Mouse (Mus musculus) left cerebral cortex, adult 9 months (tissue): Measurements from ENCODE around the gene Zmiz1.

Experiments
- DNase-seq, 2 experiments: peaks; one replicate each; pipeline ENCODE4 v3.0.0; 2022; ENCODE audit warnings: low spot score in 2 of 2

Zmiz1 gene

DNA sequence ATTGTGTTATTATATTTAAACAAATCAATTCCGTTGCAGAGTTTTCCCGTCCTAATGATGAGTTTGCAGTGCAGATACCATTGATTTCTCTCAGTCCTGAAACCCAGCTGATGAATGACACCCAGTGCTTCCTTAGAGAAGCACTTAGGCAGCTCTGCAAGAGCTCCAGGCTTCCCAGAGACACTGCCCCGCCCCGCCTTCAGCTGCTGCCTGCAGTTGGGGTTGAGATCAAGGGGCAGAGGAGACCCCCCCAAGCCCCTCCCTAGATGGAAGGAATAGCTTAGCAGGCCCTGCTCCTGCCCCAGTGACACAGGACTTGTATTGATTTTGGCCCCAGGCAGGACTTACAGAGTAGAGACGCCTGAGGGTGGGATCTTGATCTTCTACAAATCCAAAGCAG lies 53.0 kb downstream of the Zmiz1 start:
- no peak for DNase-seq

DNA sequence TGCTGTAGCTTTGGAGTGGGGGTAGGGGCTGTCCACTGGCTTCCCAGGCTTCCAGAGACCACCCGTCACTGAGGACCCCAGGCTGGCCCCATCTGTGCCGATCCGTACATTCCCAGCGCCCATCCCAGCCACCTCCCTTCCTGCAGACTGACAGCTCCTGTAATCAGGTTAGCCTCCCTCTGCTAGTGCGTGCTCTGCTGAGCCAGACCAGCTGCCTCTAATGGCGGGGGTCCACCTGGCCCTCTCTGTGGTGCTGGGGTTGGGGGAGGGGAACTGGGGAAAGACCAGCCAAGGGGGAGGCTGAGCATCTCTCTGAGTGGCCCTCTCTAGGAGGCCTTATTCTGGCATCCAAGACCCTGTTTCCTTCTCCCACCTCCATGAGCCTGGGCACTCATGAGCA lies 53.8 kb downstream of the Zmiz1 start:
- no peak for DNase-seq

DNA sequence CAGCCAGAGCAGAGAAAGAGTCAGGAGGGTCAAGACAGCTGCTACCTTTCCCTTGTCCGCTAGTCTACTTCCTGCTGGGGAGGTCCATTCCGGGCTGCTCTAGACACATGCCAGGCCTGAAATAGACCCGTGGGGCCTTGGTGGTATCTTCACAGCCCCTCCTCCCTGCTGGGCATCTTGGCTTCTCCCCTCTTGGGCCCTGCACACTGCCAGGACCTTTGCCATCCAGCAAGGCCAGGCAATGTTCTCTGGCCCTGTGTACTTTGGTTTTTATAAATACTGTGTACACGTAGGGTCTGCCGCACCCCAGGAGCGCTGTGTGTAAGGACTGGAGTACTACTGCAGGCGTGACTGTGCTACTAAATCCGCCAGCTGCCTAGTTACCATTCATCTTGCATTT lies 54.5 kb downstream of the Zmiz1 start:
- DNase-seq: no peak

DNA sequence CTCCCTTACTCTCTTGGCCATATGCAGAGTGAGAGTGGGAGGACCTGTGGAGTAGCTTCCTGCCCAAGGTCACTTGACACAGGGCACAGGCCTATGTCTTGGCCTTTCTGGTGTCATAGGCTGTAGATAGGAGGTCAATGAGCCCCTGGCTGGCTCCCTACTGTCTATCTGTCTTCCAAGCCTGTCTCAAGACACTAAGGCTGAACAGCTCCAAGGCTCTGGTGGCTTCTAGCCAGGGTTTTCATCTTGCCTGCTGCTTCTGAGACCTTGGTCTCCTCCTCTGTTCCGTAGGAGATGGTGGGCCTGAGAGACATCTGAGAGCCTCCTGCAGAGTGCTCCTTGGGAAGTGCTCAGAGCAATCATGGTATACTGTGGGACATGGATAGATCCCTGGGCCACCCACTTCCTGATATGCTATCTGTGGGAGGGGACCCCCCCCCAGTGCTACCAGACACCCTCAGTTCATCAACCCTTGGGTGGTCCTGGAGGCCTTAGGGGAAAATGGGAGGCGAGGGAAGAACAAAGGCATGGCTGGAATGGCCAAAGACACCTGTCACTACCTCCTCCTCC lies 56.0 kb downstream of the Zmiz1 start:
- no peak for DNase-seq

DNA sequence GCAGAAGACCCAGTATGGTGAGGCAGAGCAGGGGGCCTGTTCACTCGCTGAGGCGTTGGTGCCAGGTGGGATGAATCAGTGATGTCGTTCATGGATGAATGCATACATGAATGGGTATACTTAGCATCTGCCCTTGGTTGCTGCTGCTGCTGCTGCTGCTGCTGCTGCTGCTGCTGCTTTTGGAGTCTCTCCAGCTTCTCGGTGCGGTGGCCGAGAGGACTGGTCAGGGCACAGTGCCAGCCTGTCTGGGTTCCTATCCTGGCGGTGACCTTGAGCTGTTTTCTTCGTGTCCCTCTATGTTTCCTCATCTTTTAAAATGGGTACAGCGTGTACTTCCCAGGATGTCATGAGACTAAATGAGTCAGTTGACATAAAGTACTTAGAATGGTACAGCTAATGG lies 56.9 kb downstream of the Zmiz1 start:
- DNase-seq: peak in 1 of 2 experiments; percentile 33

DNA sequence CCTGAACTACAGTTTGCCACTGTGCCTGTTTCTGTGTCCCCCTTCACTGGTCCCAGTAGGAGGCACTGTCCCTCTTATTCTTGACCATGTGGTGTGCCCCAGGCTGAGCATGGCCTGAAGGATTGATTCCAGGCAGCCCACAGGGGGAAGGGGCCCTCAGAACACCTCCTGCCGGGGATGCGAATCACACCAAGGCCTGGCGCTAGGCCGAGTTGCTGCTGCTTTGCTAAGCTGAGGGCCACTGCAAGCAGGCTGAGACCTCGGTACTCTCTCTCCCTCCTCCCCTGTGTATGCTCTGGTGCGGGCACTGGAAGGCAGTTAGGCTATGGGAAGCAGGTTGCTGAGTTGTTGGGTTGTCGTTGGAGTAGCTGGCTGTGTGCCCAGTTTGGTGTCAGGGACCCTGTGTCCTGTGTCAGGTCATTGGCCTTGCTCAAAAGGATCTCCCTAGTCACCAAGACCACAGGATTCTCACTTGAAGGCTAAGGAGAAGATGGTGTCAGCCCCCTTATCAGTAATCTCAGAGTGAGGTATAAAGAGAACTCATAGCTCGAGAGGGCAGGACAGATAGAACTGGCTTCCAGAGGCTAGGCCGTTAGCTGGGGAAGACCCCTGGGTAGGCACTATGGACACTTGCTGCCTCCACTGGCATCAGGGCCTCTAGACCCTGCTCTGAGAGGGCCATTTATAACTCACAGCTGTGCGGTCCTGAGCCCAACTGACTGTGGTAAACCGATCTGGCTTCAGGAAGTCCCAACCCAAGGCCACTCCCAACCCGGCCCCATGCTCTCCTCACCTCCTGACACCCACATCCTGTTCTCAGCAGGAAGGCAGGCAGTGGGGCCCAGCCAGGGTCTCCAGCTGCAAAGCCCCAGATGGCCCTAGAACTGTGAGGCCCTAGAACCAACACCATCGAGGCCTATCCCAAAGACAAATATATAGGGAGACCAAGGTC lies 57.9 kb downstream of the Zmiz1 start:
- DNase-seq: no peak

DNA sequence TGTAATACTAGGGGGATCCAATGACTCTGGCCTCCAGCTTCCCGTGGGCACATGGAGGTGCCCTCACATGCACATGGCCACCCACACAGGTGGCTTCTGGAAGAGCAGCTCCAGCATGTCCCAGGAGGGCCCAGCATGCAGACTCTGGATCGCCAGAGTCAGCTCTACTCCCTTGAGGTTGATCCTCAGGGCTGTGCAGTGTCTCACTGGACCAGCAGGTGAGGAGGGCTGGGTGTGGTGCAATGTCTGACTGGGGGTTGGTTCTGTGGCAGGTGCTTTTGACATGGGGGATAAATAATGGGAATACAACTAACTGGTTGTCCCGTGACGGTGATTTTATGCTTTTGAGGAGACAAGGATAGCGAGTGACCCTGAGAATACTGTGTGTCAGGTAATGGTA lies 59.7 kb downstream of the Zmiz1 start:
- no peak for DNase-seq

DNA sequence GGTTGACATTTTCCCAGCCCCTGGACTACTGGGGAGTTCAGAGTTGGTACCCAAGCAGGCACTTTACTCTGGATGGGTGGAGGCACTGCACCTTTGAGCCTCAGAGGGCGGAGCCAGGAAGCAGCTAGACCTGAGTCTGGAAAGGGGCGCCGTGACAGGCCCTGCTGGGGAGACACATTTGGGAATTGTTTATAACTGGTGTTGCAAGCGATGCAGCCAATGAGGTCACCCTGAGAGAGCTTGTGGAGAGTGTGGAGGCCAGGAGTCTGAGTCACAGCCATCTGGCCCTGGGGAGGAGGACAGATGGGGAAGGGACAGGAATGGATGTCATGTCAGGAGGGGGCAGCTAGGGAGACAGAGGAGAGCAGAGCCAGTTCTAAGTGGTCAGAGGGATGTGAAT lies 60.7 kb downstream of the Zmiz1 start:
- DNase-seq: peak in 1 of 2 experiments; percentile 41

DNA sequence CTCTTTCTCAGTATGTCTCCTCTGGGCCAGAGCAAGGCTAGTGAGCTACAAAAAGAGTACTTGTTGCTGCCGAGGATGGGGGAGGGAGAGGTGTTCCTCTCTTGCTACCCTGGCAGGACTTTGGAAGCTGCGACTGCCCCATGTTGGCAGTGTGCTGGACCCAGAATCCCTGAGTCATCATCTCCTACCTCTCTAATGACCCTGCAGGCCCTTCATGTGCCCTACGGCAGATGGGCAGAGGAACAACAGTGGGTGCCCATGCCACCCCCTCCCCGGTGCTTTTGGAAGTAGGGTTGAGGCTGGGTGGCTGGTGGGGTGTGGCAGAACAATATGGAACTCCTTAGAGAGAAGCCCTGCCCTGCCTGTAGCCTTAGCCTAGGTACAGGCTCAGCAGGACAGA lies 61.6 kb downstream of the Zmiz1 start:
- no peak for DNase-seq

DNA sequence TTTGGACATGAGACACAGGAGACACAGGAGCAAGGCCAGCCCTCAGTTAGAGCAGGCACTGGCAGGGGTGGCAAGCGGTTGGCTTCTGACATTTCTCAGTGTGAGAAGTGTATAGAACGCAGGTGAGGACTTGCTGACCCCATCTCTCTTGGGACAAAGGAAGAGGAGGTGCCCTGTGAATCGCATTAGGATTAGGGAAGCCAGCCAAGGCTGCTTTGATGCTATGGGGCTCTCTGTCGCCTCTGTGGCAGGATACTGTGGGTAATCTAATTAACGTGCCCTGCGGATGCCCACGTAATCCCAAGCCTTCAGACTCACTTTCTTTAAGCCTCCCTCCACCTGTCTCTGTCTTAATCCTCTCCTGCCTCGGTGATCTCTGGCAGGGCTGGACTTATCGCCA lies 62.0 kb downstream of the Zmiz1 start:
- DNase-seq: no peak

DNA sequence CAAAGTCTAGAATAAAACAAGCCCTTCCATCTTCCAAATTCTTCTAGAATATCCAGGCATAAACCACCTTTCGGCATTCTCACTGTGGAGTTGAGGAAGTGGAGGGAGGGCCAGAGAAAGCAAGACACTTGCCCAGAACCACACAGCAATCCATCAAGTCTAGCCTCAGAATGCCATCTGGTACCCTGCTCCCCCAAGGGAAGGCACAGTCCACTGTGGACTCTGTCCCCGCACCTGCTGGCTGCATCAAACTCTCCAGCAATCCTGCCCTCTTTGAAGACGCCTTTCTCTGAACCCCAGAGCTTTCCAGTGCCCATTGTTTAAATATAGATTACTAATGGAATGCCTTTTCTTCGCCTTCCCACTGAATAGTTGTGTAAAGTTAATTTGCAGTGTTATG lies 62.5 kb downstream of the Zmiz1 start:
- no peak for DNase-seq

DNA sequence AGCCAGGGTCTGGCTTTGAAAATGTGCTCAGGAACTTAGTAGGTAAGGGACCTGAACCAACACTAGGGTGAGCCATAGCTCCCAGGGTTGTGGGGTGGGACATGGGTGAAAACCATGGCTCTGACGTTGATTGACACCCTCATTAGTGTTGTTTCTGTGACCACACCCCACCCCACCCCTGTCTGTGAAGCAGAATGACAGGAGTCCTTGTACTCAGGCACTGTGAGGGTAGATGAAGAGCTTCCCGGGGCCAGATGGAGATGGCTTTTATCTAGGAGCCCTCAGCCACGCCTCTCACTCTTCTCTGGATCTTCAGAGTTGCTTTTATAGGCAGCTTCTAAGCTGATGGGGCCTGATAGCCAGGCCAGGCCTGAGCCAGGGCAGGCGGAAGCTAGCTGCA lies 63.4 kb downstream of the Zmiz1 start:
- DNase-seq: no peak

DNA sequence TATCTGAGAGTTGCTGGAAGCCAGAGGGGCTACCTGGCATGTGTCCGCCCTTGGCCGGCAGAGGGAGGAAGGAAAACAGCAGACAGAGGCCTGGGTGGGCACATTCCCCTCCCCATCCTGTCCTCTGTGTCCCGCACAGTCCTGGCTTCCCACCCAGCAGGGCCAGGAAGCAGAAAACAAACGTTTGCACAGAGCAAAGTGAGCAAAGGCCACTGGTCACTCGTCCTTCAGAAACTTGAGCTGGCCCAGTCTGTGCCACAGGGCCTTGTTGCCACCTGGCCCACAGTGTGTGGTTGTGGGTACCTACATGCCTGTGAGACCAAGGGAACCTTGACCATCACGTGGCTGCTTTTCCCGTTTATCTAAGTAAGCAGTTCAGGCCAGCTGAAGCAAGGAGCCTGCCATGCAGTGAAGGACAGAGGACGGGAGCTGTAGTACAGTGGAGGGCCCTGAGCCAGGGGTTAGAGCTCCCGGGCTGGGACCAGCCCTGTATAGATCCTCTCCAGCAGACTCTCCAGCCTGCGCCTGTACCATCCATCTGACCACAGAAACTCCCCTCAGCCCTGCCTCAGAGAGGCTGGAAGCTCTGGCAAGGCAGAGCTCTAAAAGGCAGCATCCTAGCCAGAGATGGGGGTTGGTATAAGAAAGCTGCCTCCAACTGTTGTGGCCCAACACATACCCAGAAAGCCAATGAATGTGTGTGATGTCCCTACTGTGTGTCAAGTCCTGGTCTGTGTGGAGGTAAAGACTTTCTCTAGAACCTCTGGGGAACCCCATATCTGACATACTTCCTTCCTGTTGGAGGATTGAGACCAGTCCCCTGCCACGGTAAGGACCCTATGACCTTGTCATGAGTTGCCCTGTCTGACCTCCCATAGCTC lies 64.5 kb downstream of the Zmiz1 start:
- no peak for DNase-seq

DNA sequence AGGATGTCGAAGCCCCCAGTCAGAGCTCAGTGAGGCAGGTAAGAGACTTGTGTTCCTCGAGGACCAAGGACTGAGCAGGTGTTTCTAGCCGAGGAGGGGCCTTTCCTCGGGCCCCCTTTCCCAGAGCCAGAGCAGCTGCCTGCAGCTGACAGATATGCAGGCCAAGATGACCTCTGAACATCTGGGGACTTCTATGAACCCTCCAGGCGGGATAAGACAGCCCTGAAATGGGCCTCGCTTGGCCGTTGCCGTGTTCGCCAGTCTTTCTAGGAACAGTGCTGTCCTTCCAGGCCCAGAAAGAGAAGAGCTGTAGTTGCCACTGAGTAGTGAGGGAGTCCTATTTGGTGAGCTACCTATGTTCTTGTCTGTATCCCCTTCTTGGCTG lies 65.1 kb downstream of the Zmiz1 start:
- no peak for DNase-seq

DNA sequence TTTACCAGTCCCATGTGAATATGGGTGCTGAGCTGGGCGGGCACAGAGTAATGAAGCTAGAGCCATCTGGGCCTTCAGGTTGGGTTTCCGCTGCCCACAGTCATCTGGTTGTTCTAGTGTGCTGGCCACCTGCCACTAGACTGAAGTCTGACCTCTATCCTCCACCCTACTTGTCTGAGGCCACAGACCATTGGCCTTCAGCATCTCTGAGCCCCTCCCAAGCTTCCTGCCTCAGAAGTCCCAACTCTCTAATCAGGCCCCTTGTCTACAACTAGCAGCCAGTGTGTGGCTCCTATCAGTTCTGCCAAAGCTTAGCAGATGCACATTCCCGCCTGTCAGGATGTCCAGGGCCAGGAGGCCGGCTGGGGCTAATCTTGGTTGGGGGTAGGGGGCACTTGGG lies 65.9 kb downstream of the Zmiz1 start:
- no peak for DNase-seq

DNA sequence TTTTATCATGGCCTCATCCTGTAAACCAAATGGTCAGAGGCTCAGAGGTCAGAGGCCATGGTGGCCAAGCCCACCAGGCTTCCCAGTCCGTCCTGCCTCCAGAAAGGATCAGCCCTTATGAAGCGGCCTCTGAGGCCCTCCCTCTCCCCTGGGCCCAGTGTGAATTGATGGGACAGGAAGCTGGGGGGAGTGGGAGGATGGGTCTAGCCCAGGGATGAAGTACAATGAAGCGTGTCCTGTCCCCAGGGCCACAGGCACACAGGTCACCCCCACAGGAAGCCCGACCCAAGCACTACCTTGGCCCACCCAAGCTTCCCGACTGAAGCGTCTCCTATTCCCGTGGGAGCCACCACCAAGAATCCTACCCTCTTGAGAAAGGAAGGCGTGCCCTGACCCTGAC lies 66.7 kb downstream of the Zmiz1 start:
- no peak for DNase-seq

DNA sequence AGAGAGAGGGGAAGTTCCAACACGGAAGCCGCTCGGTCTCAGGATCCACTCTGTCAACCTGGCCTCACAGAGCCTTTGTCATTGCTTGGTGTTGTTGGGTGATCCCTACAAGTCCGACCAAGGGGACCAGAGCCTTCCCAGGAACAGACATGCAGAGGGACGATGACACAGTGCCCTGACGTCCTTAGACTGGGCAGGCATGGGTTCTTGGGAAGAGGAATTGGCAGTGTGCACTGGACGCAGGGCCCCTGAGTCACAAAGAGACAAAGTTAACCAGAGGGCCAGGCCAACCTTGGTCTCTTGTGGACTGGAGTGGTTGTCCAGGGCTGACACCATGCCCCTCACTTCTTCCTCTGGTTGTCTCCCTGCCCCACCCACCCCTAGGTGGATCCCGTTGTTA lies 67.9 kb downstream of the Zmiz1 start:
- no peak for DNase-seq

DNA sequence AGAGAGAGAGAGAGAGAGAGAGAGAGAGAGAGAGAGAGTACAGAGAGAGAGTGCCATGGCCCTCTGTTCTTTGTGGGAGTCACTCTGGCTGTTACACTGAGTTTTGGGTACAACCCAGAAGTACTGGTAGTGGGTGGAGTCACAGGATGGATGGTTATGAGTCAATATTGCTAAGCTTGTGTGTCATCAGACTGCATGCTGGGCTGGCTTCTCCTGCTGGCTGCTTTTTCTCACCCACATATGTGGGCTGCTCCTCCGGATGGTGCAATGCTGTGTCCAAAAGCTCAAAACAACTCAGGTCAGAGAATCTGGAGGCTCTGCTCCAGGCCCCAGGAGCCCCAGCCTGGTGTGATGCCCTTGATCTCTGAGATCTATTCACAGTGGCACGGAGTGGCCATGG lies 68.3 kb downstream of the Zmiz1 start:
- peak; percentile 61 to 76 for DNase-seq

DNA sequence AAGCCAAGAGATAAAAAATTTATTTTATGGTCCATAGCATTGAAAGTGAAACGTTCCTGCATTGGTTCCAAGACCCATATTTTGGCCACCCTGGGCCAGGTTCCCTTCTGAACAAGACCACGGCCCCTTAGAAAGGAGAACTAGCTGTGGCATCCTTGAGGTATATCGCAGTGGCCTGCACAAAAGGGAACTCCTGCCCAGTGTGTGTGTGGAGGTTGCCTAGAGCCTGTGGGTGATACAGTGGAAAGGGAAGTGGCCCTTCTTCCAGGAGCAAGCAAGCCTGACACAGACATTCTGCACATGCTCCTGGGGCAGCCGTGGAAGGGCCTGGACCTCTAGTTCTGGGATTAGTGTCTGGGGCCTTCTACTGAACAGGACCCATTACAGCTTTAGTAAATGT lies 71.4 kb downstream of the Zmiz1 start:
- no peak for DNase-seq

DNA sequence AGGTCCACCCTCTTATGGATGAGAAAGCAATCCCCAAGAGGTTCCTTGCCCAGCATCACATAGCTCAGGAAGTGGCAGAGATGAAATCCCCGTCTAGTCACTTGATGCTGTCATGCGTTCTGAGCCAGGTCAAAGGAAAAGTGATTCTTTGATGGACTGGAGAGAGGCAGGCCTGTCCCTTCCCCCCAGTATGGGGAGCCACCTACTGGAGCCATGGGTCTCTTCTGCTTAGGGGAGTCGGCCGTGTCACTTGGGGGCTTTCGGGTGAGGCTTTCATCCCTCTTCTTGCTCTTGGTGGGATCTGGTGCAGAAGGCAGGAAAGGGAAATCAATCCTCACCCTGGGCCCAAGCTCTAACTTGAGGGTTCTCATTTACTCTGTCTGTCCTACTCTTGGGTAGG lies 71.8 kb downstream of the Zmiz1 start:
- no peak for DNase-seq

DNA sequence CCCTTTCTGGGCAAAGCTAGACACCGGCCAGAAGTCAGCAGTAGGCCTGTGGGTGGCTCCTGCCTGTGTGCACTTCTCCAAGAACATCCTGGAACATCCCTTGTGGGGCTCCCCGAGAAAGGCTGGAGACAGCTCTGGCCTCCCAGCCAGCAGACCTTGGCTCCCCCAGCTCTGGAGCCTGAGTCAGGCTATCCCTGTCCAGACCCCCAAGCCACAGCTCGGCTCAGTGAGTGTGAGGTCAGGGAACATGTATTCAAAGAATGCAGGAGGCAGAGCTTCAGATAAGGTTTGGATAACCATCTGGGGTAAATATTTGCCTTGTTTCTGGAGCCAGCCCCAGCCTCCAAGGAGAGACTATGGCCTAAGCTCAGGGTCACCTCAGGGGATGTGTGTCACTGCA lies 74.0 kb downstream of the Zmiz1 start:
- DNase-seq: no peak

DNA sequence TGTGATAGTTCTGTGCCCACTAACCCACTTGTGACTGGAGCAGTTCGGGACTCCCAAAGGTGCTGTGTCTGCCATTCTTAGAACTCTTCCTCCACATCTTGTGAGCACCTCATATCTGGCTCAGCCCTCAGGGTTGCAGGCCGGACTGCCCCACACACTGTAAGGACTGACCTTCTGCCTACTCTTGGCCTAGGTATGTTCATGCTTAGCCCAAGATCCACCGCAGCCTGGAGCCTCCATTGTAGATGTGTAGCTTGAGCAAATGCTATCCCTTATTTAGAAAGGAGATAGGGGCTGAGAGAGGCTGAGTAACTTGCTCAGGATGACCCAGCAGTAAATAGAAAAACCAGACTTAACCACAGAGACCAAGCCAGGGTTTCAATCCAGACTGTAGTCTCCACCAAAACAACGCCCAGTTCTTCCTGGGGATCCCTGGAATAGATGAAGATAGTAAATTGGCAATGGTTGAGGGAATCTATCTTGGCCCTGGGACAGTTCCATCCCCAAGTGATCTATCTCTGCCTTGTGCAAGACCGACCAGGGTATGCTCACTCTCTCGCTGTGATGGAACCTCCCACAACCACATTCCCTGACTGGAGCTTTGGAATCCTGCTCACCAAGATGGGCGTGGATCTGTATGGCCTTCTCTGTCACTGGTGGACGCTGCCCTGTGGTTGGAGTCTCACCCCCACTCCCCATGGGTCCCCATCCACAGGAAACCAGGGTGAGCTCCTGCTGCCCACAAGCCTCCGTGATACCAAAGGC lies 74.8 kb downstream of the Zmiz1 start:
- no peak for DNase-seq
